Mouse (Mus musculus): ENCODE data around the gene Dnm2.

DNA sequence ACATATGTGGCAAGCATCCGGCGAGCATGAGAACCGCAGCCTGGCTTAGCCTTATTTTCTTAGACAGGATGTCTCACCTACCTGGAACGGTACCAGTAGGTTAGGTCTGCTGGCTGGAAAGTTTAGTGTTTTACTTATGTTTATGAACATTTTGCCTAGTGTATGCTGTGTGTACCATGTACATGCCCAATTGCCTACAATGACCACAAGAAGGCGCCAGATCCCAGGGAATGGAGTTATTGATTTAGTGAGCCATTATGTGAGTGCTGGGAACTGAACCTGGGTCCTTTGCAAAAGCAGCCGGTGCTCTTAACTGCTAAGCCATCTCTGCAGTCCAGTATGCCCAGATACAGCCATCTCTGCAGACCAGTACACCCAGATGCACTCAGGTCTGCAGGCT lies 53.0 kb downstream of the Dnm2 start:
- TF ChIP-seq CTCF (IDR thresholded peaks at IDR 0.05) (peak; percentile 48), EP300 (IDR thresholded peaks at IDR 0.05) (no peak)

Data from lung, postnatal 0 days (tissue).